Mouse (Mus musculus) megakaryocyte-erythroid progenitor cell, adult 5-6 weeks (primary cell): ENCODE measurements around the gene Clca4b. TPM values are rescaled to one million over a fixed set of nuclear protein-coding genes. Genes with fewer than 3 reads are reported as not detected.
"Not testable (repeated sequence)": the region's sequence is repeated elsewhere in the genome, so short reads cannot be mapped to it uniquely, and the experiment has no call there.

ENCODE experiments used
- ATAC-seq: replicated peaks from 2 replicates; pipeline ENCODE4 v1.8.0; 2016; ENCODE audit warnings: mild to moderate bottlenecking, inconsistent platforms; ENCODE audit not compliant: severe bottlenecking, poor library complexity, low FRiP score, low TSS enrichment
- total RNA-seq, 2 experiments: library from RNA; stranded (forward) in 1 of 2; stranded (reverse) in 1 of 2; fragments of 200-1000, 215-1000 nt in 1 of 2; fragments of >200 nt in 1 of 2; fragmentation: Nextera tagmentation in 1 of 2; gene quantifications; 2 replicates each; pipeline ENCODE4 v1.2.3; 2014 to 2017

The Clca4b gene
- total RNA-seq (2014; fragmentation: Nextera tagmentation) (not detected in 2 replicates), total RNA-seq (2017) (not detected in 2 replicates)

DNA sequence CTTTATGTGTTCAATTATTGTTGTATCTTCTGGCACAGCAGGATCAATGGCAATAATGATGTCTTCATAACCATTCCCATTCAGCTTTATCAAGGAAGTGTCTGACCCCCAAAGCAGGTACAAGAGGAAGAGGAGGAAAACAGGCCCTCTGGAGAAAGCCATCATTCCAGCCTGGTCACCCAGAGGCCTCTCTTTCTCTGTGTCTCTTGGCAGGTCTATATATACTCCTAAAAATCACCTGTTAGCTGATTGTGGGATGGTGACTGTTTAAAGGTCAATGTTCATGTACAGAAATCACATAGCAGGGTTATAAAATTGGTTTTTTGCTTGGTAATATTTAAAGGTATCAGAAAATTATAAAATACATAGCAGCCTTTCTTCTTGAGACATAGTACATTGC, at the start of gene Clca4b:
Gene Clca4b (minus strand): TSS at position 195 of the 400 bp plus-strand sequence.
- no peak for ATAC-seq

DNA sequence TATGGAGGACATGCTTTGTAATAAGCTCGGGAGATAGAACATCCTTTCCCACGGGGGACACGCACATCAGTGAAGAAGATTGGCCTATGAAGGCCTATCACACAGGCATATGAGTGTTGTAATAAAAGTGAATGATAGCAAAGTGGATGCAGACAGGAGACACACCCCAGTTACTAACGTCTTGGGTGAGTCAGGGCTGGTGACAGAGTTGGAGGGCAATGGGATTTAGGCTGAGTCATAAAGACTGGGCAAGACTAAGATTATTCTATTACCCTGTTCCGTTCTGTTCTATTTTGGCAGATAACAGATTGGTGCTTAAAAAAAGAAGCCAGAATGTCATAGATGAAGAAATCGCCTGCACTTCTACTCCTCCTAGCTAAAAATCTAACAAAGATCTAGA, 48.2 kb upstream of the Clca4b start:
- ATAC-seq, result no peak

DNA sequence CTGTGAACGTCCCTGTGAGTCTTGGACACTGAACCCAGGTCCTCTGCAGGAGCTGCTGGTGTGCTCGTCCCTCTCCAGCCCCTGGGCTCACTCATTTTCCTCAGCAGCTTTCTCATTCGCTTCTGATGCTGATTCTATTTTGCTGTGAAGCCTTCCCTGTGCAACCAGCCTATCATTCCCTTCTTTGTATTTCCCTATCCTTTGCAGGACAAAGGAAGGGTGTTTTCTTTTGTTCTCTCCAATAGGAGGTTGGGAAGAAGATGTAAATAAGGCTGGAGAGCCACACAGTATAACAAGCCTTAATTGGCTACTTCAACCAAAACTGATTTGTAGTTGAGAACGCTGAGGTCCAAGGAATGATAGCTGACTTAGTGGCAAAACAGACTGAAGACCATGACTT, 45.3 kb upstream of the Clca4b start:
- no peak for ATAC-seq

DNA sequence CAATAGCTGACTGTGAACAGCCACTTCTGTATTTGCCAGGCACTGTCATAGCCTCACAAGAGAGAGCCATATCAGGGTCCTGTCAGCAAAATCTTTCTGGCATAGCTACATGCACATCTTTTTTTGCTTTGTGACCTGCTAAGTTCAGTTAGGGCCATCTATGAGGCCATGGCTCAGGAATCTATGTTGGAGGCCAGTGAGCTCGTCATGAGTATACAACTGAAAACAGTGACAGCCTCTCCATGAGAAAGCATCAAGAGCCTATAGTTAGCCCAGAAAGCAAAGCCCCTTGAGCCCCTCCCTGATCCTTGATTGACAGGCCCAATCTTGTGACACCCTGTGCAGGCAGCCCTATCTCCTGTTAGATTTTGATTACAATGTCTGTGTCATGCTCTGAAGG, 43.8 kb upstream of the Clca4b start:
- ATAC-seq, result no peak

DNA sequence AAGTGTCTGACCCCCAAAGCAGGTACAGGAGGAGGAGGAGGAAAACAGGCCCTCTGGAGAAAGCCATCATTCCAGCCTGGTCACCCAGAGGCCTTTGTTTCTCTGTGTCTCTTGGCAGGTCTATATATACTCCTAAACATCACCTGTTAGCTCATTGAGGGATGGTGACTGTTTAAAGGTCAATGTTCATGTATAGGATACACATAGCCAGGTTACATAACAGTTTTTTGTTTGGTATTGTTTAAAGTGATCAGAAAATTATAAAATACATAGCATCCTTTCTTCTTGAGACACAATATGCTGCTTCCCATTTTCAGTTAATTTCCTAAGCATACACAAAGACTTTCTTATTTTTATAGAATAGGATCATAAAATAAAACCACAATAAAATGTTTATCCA, 42.6 kb upstream of the Clca4b start, which contains the start of gene Clca4a:
Gene Clca4a (minus strand): TSS at position 101 of the 400 bp plus-strand sequence.
- no peak for ATAC-seq

DNA sequence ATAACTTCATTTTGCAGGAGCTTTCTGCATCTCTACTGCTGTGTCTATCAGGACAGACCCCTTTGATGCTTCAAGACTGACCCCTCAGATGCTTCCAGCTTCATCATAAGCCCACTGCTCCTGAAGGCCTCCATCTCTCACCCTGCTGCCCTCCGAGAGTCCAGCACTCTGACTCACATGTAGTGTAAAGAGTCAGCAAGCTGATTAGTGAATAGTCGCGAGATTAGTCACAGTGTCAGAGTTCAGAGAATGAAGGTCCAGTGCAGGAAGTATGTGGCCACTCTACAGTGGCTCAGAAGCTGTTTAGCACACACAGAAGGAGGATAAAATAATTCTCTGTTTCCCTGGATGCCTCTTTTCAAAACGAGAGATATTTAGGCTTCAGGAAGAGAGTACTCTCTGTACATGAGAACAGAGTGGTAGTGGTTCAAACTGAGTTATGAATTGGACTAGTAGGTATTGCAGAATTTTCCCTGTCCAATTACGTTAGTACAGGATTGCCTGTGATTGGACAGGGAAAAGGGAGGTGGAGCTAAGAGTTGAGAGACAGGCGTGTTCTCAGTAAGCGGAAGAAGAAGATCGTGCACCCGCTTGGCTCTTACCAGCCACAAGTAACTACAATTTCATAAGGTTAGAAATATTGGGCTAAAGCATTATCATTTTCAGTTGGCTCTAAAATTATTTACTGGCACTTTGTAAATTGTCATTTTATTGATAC, 39.4 kb upstream of the Clca4b start:
- no peak for ATAC-seq

DNA sequence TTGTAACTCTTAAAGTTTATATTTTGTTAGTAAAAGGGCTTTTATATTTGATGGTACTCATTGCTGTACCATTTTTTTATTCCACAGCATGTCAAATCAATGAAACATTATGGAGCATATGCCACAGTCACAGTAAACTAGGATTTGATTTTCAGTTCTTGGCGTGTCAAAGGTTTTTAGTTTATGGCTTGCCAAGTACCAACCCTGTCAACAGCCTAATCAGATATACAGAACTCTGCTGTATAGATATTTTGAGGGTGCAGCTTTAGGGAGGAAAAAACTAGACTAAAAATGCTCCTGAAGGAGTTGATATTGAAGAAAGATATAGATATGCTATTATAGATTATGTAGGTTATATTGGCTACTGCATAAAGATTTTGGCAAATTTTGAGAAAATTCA, 37.4 kb upstream of the Clca4b start:
- ATAC-seq, result no peak

DNA sequence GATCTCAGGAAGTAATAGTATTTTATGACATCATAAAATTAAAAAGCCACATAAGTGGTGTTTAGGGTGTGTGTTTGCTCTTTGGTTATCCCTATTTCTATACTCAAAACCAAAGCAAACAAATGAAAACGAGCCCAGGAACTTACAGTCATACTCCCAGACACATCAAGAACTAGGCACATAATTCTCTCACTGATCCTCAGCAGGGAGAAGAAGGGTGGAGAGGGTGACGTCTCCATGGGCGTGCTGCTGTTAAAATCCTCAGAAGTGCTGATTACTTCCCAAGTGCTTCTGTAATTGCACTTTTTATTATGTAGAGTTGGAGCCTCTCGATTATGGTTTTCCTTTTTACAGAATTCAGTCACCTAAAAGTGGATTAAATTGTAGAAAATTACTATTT, 33.7 kb upstream of the Clca4b start:
- no peak for ATAC-seq

DNA sequence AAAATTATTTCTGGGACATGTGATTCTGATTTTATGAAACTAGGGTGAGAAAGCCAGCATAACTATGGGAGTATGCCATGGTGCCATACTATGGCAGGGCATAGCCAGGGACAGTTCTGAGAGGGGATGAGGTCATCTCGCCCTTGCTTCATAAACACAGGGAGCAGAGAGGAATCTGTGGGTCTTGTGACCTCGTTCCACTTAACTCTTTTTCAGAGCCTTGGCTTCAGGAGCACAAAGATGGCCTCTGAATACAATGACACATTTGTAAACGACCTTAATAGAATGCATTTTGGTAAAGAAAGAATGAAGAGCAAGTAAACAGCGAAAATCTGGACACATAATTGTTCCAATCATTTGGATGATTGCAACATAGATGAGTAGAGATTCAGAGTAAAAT, 18.5 kb upstream of the Clca4b start:
- ATAC-seq, result no peak

DNA sequence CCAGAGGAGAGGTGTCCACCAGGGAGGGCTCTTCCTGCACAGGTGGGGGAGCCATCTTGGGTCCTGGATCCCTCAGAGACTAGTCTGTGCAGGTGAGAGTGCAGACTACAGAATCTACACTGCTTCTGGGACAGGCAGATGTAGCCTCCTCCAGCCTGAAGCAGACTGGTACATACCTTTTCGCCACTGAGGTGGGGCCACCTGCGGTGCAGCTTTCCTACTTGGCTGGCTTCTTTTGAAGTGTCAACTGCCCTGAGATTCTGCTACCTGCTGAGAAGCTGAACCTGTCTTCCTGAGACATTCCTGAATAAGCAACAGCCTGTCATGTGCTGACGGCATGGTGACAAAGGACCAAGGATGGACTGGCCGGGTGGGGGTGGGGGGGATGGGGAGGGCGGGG, 15.0 kb upstream of the Clca4b start:
- not testable (repeated sequence) for ATAC-seq

DNA sequence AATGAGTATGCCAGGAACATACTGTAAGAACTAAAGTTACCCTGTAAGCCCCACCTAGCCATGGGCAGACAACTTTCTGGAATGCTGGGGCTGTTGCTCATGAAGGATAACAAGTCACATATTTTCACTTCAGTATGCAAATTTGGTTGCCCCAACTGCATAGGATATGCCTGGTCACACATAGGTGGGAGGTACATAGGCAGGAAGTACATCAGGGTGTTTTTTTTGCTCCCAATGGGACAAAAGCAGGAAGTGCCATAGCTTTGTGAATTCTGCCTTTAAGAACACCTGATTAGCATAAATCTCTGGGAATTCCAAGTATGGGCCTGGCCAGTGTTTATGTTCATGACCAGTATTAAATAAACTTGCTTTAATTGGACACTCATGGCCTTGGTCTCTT, 1.3 kb upstream of the Clca4b start:
- not testable (repeated sequence) for ATAC-seq

DNA sequence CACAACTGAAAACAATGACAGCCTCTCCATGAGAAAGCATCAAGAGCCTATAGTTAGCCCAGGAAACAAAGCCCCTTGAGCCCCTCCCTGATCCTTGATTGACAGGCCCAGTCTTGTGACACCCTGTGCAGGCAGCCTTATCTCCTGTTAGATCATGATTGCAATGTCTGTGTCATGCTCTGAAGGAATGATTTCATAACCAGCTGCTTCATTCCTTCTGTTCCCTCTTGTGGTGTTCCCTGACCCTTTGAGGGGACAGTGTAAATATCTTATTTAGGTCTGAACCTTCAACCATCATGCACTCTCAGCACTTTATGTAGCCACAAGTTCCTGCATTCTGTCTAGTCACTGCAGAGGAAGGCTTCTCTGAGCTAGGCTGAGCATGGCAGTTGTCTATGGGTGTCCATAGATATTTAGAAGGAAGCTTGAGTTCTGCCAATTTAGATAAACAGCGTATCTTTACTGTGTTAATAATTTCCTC, 722 bp upstream of the Clca4b start:
- peak; percentile 59; the same call in 1 of the 2 replicates for ATAC-seq

DNA sequence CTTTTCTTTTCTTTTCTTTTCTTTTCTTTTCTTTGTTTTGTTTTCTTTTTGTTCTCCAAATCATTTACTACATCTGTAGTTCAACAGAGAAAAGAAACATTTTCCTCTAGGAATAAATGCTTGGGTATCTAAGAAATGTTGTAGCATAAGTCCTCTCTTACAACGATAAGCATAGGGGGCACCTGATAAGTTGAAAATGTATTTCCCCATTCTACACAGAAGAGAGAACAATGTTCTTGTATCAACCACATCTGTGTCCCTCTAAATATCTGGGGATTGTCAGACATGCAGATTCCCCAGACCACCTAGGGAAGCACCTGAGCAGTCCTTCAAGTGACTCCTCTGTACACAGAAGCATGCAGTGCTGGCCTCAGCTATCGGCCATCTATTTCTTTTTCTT, 18.3 kb downstream of the Clca4b start:
- ATAC-seq, result no peak

DNA sequence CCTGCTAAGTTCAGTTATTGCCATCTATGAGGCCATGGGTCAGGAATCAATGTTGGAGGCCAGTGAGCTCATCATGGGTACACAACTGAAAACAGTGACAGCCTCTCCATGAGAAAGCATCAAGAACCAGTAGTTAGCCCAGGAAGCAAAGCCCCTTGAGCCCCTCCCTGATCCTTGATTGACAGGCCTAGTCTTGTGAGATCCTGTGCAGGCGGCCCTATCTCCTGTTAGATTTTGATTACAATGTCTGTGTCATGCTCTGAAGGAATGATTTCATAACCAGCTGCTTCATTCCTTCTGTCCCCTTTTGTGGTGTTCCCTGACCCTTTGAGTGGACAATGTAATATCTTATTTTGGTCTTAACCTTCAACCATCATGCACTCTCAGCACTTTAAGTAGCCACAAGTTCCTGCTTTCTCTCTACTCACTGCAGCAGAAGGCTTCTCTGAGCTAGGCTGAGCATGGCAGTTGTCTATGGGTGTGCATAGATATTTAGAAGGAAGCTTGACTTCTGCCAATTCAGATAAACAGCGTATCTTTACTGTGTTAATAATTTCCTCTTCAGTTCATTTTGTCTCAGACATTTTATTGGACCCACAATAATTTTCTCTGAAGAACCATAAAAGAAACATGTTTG, 35.2 kb downstream of the Clca4b start:
- ATAC-seq, result 0 out of 2 replicates have a peak, but pooled peaks have one; percentile 52

DNA sequence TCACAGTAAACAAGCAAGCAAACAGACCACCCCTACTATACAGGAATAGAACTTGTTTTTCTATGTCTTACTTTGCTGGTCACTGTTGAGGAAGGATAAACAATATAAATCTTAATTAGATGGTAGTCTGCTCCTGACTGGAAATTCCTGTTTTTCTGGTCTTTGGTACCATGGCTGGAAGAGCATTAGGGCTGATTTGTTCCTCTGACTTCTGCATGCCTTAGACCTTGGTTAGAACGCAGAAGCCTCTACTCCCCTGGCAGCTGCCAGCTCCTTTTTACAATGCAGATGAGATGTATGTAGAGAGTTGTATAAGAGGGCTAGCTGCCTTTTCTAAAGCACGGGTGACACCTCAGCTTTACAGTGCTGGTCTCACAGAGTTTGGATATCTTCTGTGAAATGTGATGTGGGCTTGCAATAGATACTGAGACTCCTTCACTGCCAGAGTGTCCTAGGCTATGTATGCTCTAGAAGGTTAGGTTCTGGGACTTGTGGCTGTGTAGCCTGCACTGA, 42.0 kb downstream of the Clca4b start:
- ATAC-seq, result no peak

DNA sequence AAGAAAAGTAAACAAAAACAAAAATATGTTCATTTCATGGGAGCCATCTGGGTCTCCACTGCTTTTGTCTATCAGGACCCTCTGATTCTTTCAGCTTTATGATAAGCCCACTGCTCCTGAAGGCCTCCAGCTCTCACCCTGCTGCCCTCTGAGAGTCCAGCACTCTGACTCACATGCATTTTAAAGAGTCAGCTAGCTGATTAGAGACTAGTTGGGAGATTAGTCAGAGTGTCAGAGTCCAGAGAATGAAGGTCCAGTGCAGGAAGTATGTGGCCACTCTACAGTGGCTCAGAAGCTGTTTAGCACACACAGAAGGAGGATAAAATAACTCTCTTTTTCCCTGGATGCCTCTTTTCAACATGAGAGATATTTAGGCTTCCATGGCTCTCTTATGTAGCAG, 45.4 kb downstream of the Clca4b start:
- no peak for ATAC-seq

DNA sequence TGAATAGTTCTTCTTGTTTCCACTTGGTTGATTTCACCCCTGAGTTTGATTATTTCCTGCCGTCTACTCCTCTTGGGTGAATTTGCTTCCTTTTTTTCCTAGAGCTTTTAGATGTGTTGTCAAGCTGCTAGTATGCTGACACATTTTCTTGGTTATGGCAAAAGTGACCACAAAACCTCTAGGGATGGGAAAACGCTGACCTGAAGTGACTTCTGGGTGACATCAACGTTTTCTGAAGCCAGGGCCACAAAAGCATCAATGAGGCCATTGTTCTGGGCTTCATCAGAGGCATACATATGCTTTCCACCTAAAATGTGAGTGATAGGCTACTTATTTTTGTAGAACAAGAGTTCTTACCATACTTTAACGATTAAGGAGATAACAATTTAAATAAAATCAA, 60.3 kb downstream of the Clca4b start:
- not testable (repeated sequence) for ATAC-seq
